Mouse (Mus musculus) ovary, adult 18-20 months (tissue): ENCODE results near the gene Ddx55.

Source experiments
- DNase-seq: peaks from one replicate; pipeline ENCODE4 v3.0.0; 2022; ENCODE audit warnings: low spot score, mixed read lengths

Ddx55 gene

GRCm38 (mm10) chr5:124610965-124611364, 58.3 kb downstream of the Ddx55 start:
- DNase-seq: no peak

DNA sequence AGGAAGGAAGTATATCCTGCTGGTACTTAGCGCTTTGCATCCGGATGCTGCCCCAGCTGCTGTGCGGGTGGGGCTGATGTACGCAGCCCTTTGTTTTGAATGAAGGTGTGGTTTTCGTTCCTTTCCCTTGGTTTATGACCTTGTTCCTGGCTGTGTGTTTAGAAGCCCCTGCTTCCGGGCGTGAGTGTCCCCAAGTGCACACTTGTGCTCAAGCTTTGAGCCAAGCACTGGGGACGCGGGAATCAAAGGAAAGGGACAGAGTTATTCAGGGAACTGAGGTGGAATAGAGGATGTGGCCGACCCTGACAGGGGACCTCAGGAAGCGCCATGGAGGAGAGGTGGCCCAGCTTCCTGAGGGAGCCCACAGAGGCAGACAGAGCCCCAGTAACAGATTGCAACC, 62.0 kb downstream of the Ddx55 start:
- no peak for DNase-seq

GRCm38 (mm10) chr5:124618711-124619110, 66.0 kb downstream of the Ddx55 start:
- DNase-seq: no peak
